Mouse (Mus musculus) hindbrain, embryonic 15.5 days (tissue): ENCODE results near the gene Gm10491. TPM values are rescaled to one million over a fixed set of nuclear protein-coding genes. Genes with fewer than 3 reads are reported as not detected.

ENCODE experiments used
- ATAC-seq: fragments of 200-750 bp; cut with Nextera tagmentation; 2 replicates; pipeline ENCODE4 v1.8.0; 2017; ENCODE audit warnings: low read depth, moderate number of reproducible peaks, moderate TSS enrichment; ENCODE audit not compliant: low FRiP score
- H3K27ac ChIP-seq: fragments of 300-500 bp; sonication (generic); replicated peaks from 2 replicates; pipeline ENCODE4 v1.5.1; 2015; ENCODE audit warnings: mild to moderate bottlenecking, inconsistent platforms
- H3K27me3 ChIP-seq: fragments of 300-500 bp; sonication (generic); 2 replicates; pipeline ENCODE4 v1.6.1; 2015; ENCODE audit warnings: control low read depth, inconsistent platforms
- H3K36me3 ChIP-seq: fragments of 300-500 bp; sonication (generic); 2 replicates; pipeline ENCODE4 v1.6.1; 2015; ENCODE audit warnings: control low read depth, inconsistent platforms
- H3K4me1 ChIP-seq: fragments of 300-500 bp; sonication (generic); replicated peaks from 2 replicates; pipeline ENCODE4 v1.6.1; 2015; ENCODE audit warnings: control low read depth, inconsistent platforms
- H3K4me2 ChIP-seq: fragments of 300-500 bp; sonication (generic); 2 replicates; pipeline ENCODE4 v1.6.1; 2015; ENCODE audit warnings: moderate library complexity, mild to moderate bottlenecking, inconsistent platforms
- H3K4me3 ChIP-seq: fragments of 300-500 bp; sonication (generic); 2 replicates; pipeline ENCODE4 v1.5.1; 2015; ENCODE audit warnings: mild to moderate bottlenecking, inconsistent platforms
- H3K9ac ChIP-seq: fragments of 300-500 bp; sonication (generic); 2 replicates; pipeline ENCODE4 v1.6.1; 2015; ENCODE audit warnings: inconsistent platforms
- H3K9me3 ChIP-seq: fragments of 300-500 bp; sonication (generic); 2 replicates; pipeline ENCODE4 v1.6.1; 2016; ENCODE audit warnings: control low read depth, inconsistent platforms
- WGBS: fragments of 180-500 bp; shearing (Covaris S2); methylation state at CpG from one replicate; pipeline ENCODE4 v1.1.7; 2015; 5-methylcytosine and 5-hydroxymethylcytosine counted together
- polyA plus RNA-seq: library from polyadenylated mRNA; unstranded; fragments of >200 nt; fragmentation: Nextera tagmentation; extraction: Ambion mirVana; gene quantifications from 2 replicates; pipeline ENCODE4 v1.2.1, GENCODE M21; 2015

Gm10491 gene
- polyA plus RNA-seq, 1 experiment from 2014 or later: not detected

- peak within 1 kb of the TSS; percentile 58 for H3K4me3 ChIP-seq
- WGBS: 12% methylated on average over 37 of the region's 38 CpGs
Observed at GRCm38 (mm10) chrX:7878007-7878419, 29.6 kb downstream of the Gm10491 start, which contains the start of gene Pim2. Gene Pim2, plus strand, starts transcription at chrX:7878262.

GRCm38 (mm10) chrX:7869826-7870225 lies 37.8 kb downstream of the Gm10491 start:
- no peak for ATAC-seq
- Histone ChIP-seq H3K4me3 (no peak overlapping the region), H3K4me2 (no peak overlapping the region), H3K9me3 (no peaks in the 10 kb centered on the region), H3K27me3 (no peaks in the 10 kb centered on the region), H3K9ac (no peak overlapping the region), H3K36me3 (peaks cover 7% of the 10 kb centered on the region; the same call in 1 of the 2 replicates), H3K27ac (no peak overlapping the region), H3K4me1 (no peaks in the 10 kb centered on the region)
- WGBS: 45% methylated on average over 3 of the region's 3 CpGs

More at GRCm38 (mm10) chrX:7878007-7878419, 29.6 kb downstream of the Gm10491 start, which contains the start of gene Pim2:
- Histone ChIP-seq H3K9me3 (no peaks in the 10 kb centered on the region), H3K4me1 (peaks cover 15% of the 10 kb centered on the region; the same call in 1 of the 2 replicates), H3K27me3 (no peaks in the 10 kb centered on the region), H3K9ac (peak within 1 kb of the TSS; percentile 66), H3K4me2 (peak within 1 kb of the TSS; percentile 84), H3K27ac (peak within 1 kb of the TSS; percentile 73), H3K36me3 (no peaks in the 10 kb centered on the region)
- peak; percentile 91 for ATAC-seq

GRCm38 (mm10) chrX:7868506-7868905 lies 39.1 kb downstream of the Gm10491 start:
- 44% methylated on average over 2 of the region's 2 CpGs for WGBS
- Histone ChIP-seq H3K4me3 (no peak overlapping the region), H3K9me3 (no peaks in the 10 kb centered on the region), H3K4me2 (no peak overlapping the region), H3K27me3 (no peaks in the 10 kb centered on the region), H3K36me3 (peaks cover 7% of the 10 kb centered on the region; the same call in 1 of the 2 replicates), H3K27ac (no peak overlapping the region), H3K9ac (no peak overlapping the region), H3K4me1 (no peaks in the 10 kb centered on the region)
- no peak for ATAC-seq

- Histone ChIP-seq H3K27me3 (no peaks in the 10 kb centered on the region), H3K4me3 (no peak overlapping the region), H3K4me2 (no peak overlapping the region), H3K9me3 (no peaks in the 10 kb centered on the region), H3K36me3 (peaks cover 3% of the 10 kb centered on the region; the same call in 1 of the 2 replicates), H3K9ac (no peak overlapping the region), H3K4me1 (no peaks in the 10 kb centered on the region), H3K27ac (no peak overlapping the region)
- ATAC-seq: no peak
- 100% methylated on average over 1 of the region's 1 CpGs for WGBS
Observed at GRCm38 (mm10) chrX:7867141-7867540, 40.5 kb downstream of the Gm10491 start.

GRCm38 (mm10) chrX:7865786-7866185 lies 41.8 kb downstream of the Gm10491 start:
- Histone ChIP-seq H3K9ac (no peak overlapping the region), H3K27ac (no peak overlapping the region), H3K27me3 (no peaks in the 10 kb centered on the region), H3K4me2 (no peak overlapping the region), H3K9me3 (no peaks in the 10 kb centered on the region), H3K4me3 (no peak overlapping the region), H3K4me1 (no peaks in the 10 kb centered on the region), H3K36me3 (peaks cover 3% of the 10 kb centered on the region; the same call in 1 of the 2 replicates)
- no peak for ATAC-seq
- WGBS: 71% methylated on average over 2 of the region's 2 CpGs

- ATAC-seq: no peak
- Histone ChIP-seq H3K27ac (no peak overlapping the region), H3K9ac (no peak overlapping the region), H3K4me1 (no peaks in the 10 kb centered on the region), H3K4me2 (no peak overlapping the region), H3K36me3 (peaks cover 3% of the 10 kb centered on the region; the same call in 1 of the 2 replicates), H3K9me3 (no peaks in the 10 kb centered on the region), H3K27me3 (no peaks in the 10 kb centered on the region), H3K4me3 (no peak overlapping the region)
- WGBS: 83% methylated on average over 2 of the region's 2 CpGs
Observed at GRCm38 (mm10) chrX:7865343-7865742, 42.3 kb downstream of the Gm10491 start.

- Histone ChIP-seq H3K27me3 (no peaks in the 10 kb centered on the region), H3K27ac (no peak overlapping the region)
- WGBS: 62% methylated on average over 3 of the region's 3 CpGs
Observed at GRCm38 (mm10) chrX:7864551-7864950, 43.1 kb downstream of the Gm10491 start.

GRCm38 (mm10) chrX:7863181-7863580 lies 44.5 kb downstream of the Gm10491 start:
- Histone ChIP-seq H3K27ac (no peak overlapping the region), H3K9ac (no peak overlapping the region), H3K4me3 (no peak overlapping the region), H3K4me2 (no peak overlapping the region), H3K9me3 (no peaks in the 10 kb centered on the region), H3K36me3 (peaks cover under 1% of the 10 kb centered on the region; the same call in 1 of the 2 replicates), H3K27me3 (no peaks in the 10 kb centered on the region), H3K4me1 (no peaks in the 10 kb centered on the region)
- ATAC-seq: no peak
- WGBS: 95% methylated on average over 1 of the region's 1 CpGs

More at GRCm38 (mm10) chrX:7864551-7864950, 43.1 kb downstream of the Gm10491 start:
- Histone ChIP-seq H3K9ac (no peak overlapping the region), H3K9me3 (no peaks in the 10 kb centered on the region), H3K4me1 (no peaks in the 10 kb centered on the region), H3K4me2 (no peak overlapping the region), H3K4me3 (no peak overlapping the region), H3K36me3 (peaks cover 3% of the 10 kb centered on the region; the same call in 1 of the 2 replicates)
- no peak for ATAC-seq

- H3K27ac ChIP-seq: no peak overlapping the region
- H3K4me1 ChIP-seq: no peaks in the 10 kb centered on the region
- H3K4me2 ChIP-seq: no peak overlapping the region
- ATAC-seq: no peak
- no peaks in the 10 kb centered on the region for H3K9me3 ChIP-seq
- H3K36me3 ChIP-seq: no peaks in the 10 kb centered on the region
- WGBS: 86% methylated on average over 3 of the region's 3 CpGs
- H3K9ac ChIP-seq: no peak overlapping the region
- no peaks in the 10 kb centered on the region for H3K27me3 ChIP-seq
- H3K4me3 ChIP-seq: no peak overlapping the region
Observed at GRCm38 (mm10) chrX:7859191-7859753, 48.4 kb downstream of the Gm10491 start.

Other genes starting within 250 kb of the Gm10491 start
- gene Plp2, start 236.4 kb downstream of the Gm10491 start, polyA plus RNA-seq: 20.5 and 22.9 TPM in 2 replicates
- gene Magix, start 226.6 kb downstream of the Gm10491 start, polyA plus RNA-seq: 0.08 and 0.10 TPM in 2 replicates
- 43.0 and 46.8 TPM in 2 replicates for gene Gpkow, start 210.7 kb downstream of the Gm10491 start, polyA plus RNA-seq
- gene Wdr45, start 193.5 kb downstream of the Gm10491 start, polyA plus RNA-seq: 30.9 and 32.1 TPM in 2 replicates
- gene Gm45208, start 185.6 kb downstream of the Gm10491 start, polyA plus RNA-seq: 1.9 TPM in 1 of 2 replicates, not detected in the other
- gene Praf2, start 179.4 kb downstream of the Gm10491 start, polyA plus RNA-seq: 126 and 132 TPM in 2 replicates
- gene Ccdc120, start 156.9 kb downstream of the Gm10491 start, polyA plus RNA-seq: 63.2 and 66.1 TPM in 2 replicates
- gene Tfe3, start 145.3 kb downstream of the Gm10491 start, polyA plus RNA-seq: 24.1 and 25.5 TPM in 2 replicates
- 68.0 and 73.8 TPM in 2 replicates for gene Gripap1, start 118.1 kb downstream of the Gm10491 start, polyA plus RNA-seq
- gene Kcnd1, start 85.5 kb downstream of the Gm10491 start, polyA plus RNA-seq: 3.1 and 4.2 TPM in 2 replicates
- 48.1 and 48.3 TPM in 2 replicates for gene Otud5, start 66.5 kb downstream of the Gm10491 start, polyA plus RNA-seq
- 24.8 and 25.8 TPM in 2 replicates for gene Pim2, start 29.6 kb downstream of the Gm10491 start, polyA plus RNA-seq
- 45.7 and 47.7 TPM in 2 replicates for gene Slc35a2, start 23.8 kb downstream of the Gm10491 start, polyA plus RNA-seq
- gene Pqbp1, start 8.6 kb downstream of the Gm10491 start, polyA plus RNA-seq: 199 and 209 TPM in 2 replicates
- 155 and 158 TPM in 2 replicates for gene Timm17b, start 8.5 kb downstream of the Gm10491 start, polyA plus RNA-seq
- not detected in 2 replicates for gene Gm10490, start 1.7 kb upstream of the Gm10491 start, polyA plus RNA-seq
- gene Pcsk1n, start 12.0 kb upstream of the Gm10491 start, polyA plus RNA-seq: 294 and 338 TPM in 2 replicates
- 0.14 TPM in 1 of 2 replicates, not detected in the other for gene Eras, start 20.8 kb upstream of the Gm10491 start, polyA plus RNA-seq
- 68.0 and 73.6 TPM in 2 replicates for gene Hdac6, start 40.1 kb upstream of the Gm10491 start, polyA plus RNA-seq
- gene Gata1, start 70.2 kb upstream of the Gm10491 start, polyA plus RNA-seq: 0.22 TPM in 1 of 2 replicates, not detected in the other
- gene Glod5, start 110.7 kb upstream of the Gm10491 start, polyA plus RNA-seq: 0.25 and 0.79 TPM in 2 replicates
- 40.5 and 40.6 TPM in 2 replicates for gene Suv39h1, start 166.9 kb upstream of the Gm10491 start, polyA plus RNA-seq
- gene Was, start 182.7 kb upstream of the Gm10491 start, polyA plus RNA-seq: 0.07 and 0.13 TPM in 2 replicates
- 60.2 and 65.5 TPM in 2 replicates for gene Wdr13, start 225.1 kb upstream of the Gm10491 start, polyA plus RNA-seq
- 289 and 303 TPM in 2 replicates for gene Rbm3, start 238.0 kb upstream of the Gm10491 start, polyA plus RNA-seq